ENCODE assay signal across 8 mouse cellular contexts in the genomic region with DNA sequence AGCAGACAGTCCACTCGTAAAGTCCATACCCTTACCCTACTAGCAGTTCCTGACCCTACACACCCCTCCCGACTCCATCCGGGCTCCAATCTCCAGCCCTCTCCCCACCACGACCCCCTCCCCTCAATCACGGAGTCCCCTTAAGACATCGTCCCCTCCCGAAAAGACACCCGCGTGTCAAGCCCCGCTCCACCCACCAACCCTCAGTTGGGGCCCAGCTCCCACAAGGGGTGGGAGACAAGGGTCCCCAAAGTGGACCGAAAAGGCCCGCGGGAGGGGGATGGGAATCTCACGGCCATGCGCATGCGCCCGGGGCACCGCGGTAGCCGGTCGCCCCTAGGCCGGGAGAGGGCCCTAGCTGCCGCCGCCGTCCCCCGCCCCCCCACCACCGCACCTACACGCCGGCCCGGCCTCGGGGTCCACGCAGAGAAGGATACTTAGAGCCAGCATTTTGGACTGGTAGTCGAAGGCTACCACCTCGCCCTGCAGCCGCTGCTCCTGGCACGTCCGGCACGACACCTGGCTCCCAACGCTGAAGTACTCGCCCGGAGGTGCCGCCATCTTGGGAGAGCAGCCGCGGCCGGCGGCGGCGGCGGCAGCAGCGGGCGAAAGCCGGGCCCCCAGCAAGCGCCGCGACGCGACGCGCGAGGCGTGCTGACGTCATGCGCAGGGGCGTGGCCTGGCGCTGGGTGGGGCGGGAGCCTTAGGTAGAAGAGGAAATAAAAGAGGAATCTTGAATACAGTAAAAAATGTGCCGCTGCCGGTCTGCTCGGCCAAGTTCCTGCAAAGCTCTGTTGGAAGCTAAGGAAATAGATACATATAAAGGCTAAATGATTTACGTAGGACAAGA. TPM values are rescaled to one million over a fixed set of nuclear protein-coding genes. Genes with fewer than 3 reads are reported as not detected.
DNase-seq lines count a peak whose midpoint lies in the region; ATAC-seq and TF ChIP-seq lines count a peak whose summit lies in the region.

A gene (minus strand): TSS at position 651 of the 850 bp plus-strand sequence.

- peak; percentile 66 for ATAC-seq in Patski
- ATAC-seq in hindbrain, embryonic 14.5 days (ENCODE audit: low FRiP score), result peak; percentile 88

- H3K27me3 ChIP-seq in Patski, result no peaks in the 10 kb centered on the region
- H3K27me3 ChIP-seq in hindbrain, embryonic 14.5 days (ENCODE audit: control insufficient read depth, insufficient read depth, low read length), result no peaks in the 10 kb centered on the region

- H3K9me3 ChIP-seq in hindbrain, embryonic 14.5 days (ENCODE audit: control insufficient read depth, low read length), result no peaks in the 10 kb centered on the region

- WGBS in hindbrain, embryonic 14.5 days, result under 1% methylated on average over 69 of the region's 70 CpGs

- H3K4me1 ChIP-seq in hindbrain, embryonic 14.5 days (replicated peaks; ENCODE audit: control insufficient read depth, insufficient read depth, low read length), result peaks cover 18% of the 10 kb centered on the region

- POLR2A ChIA-PET in Patski (lab: Charles Lee), result interaction anchor here (1.1 kb wide), 1 partner anchor 232 kb away, joined by 3 read pairs; no protein-coding TSS in a partner anchor

- DNase-seq in Patski (ENCODE audit: low read depth, low spot score), result no peak
- DNase-seq in cerebellum, postnatal 14 days, result peak; percentile 98 to 99
- DNase-seq in frontal cortex, postnatal 25 days (ENCODE audit: low spot score in 2 of 2), result peak; percentile 76 to 87
- DNase-seq in hindbrain, embryonic 14.5 days (ENCODE audit: low spot score), result peak; percentile 98
- DNase-seq in layer of hippocampus, postnatal 36 days, result peak; percentile 94
- peak; percentile 97 for DNase-seq in lung, postnatal 36 days
- peak; percentile 95 for DNase-seq in retina, postnatal 1 day
- DNase-seq in urinary bladder, adult 18-20 months (ENCODE audit: low spot score in 2 of 2), result peak; percentile 93 to 97

- CTCF ChIA-PET in Patski (lab: Charles Lee), result interaction anchor here (0.8 to 1.3 kb wide), 2 partner anchors 11 to 15 kb away, joined by 3 to 5 read pairs; no protein-coding TSS in a partner anchor

- peak within 1 kb of the TSS; percentile 90 for H3K9ac ChIP-seq in hindbrain, embryonic 14.5 days

- peak within 1 kb of the TSS; percentile 83 for H3K4me2 ChIP-seq in hindbrain, embryonic 14.5 days (replicated peaks)

- in situ Hi-C loops in Patski (cut with MboI; ENCODE audit: low pct_unique_long_range_greater_than_20kb), result no loop called here

- TF ChIP-seq CTCF in Patski (IDR thresholded peaks at IDR 0.05), result no peak

- peak within 1 kb of the TSS; percentile 97 for H3K27ac ChIP-seq in hindbrain, embryonic 14.5 days

- H3K4me3 ChIP-seq in hindbrain, embryonic 14.5 days (replicated peaks; ENCODE audit: low read length), result peak within 1 kb of the TSS; percentile 83

- H3K36me3 ChIP-seq in hindbrain, embryonic 14.5 days (replicated peaks; ENCODE audit: control insufficient read depth, insufficient read depth), result peaks cover 28% of the 10 kb centered on the region

RNA-seq across cellular contexts. Expression of the gene that starts here (rescaled TPM):
- polyA plus RNA-seq in Patski (2021), result 45.0 TPM
- 78.6 and 81.9 TPM in 2 replicates for polyA plus RNA-seq in hindbrain, embryonic 14.5 days (2014; fragmentation: Nextera tagmentation; extraction: Ambion mirVana)
- 10 to 100 TPM; 59.4 to 60.8 TPM for total RNA-seq in layer of hippocampus, postnatal 36 days (2021)
